Mouse (Mus musculus): ENCODE data around the gene Cse1l. TPM values are rescaled to one million over a fixed set of nuclear protein-coding genes. Genes with fewer than 3 reads are reported as not detected.

The Cse1l gene
- polyA plus RNA-seq, 1 experiment: 15.8 TPM

DNA sequence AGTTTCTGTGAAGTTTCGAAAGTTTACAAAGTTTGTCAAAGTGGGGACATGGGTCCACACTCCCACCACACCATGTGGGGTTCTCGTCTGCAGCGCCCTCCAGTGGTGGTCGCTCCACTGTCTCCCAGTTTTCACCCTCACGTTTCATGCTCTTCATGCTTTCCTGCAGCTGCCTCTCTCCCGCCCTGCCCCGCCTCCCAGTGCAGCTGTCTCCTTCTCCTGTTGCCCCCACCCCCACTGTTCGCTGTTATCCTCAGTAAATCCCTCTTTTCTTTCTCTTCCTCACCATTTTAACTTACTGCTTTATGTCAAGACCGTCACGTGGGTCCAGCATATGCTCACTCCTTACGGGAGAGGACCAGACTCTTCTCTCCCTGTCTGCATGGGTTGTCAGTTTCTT is 18.0 kb upstream of the Cse1l start:
- no peaks in the 10 kb centered on the region for H3K4me1 ChIP-seq (ENCODE audit: control insufficient read depth, insufficient read depth, low read length)
- 59% methylated on average over 11 of the region's 11 CpGs for WGBS
- H3K36me3 ChIP-seq (ENCODE audit: control insufficient read depth, insufficient read depth, low read length): peaks cover 3% of the 10 kb centered on the region
- DNase-seq: no peak
- no peaks in the 10 kb centered on the region for H3K27me3 ChIP-seq (replicated peaks; ENCODE audit: control insufficient read depth, insufficient read depth, low read length)
- H3K4me3 ChIP-seq (ENCODE audit: insufficient read depth, low read depth, low read length): no peak overlapping the region
- TF ChIP-seq POLR2A (IDR thresholded peaks at IDR 0.05; ENCODE audit: low read depth, low read length) (no peak), CTCF (conservative IDR thresholded peaks at IDR 0.05; ENCODE audit: insufficient read depth, insufficient read length, low read depth, low read length) (peak; percentile 47)
- no peak overlapping the region for H3K27ac ChIP-seq (ENCODE audit: insufficient read depth, low read depth, low read length)

- Histone ChIP-seq H3K27me3 (replicated peaks; ENCODE audit: control insufficient read depth, insufficient read depth, low read length) (no peaks in the 10 kb centered on the region), H3K4me1 (ENCODE audit: control insufficient read depth, insufficient read depth, low read length) (no peaks in the 10 kb centered on the region), H3K36me3 (ENCODE audit: control insufficient read depth, insufficient read depth, low read length) (no peaks in the 10 kb centered on the region; the same call in 1 of the 2 replicates), H3K4me3 (ENCODE audit: insufficient read depth, low read depth, low read length) (no peak overlapping the region), H3K27ac (ENCODE audit: insufficient read depth, low read depth, low read length) (no peak overlapping the region)
- TF ChIP-seq POLR2A (IDR thresholded peaks at IDR 0.05; ENCODE audit: low read depth, low read length) (no peak), CTCF (conservative IDR thresholded peaks at IDR 0.05; ENCODE audit: insufficient read depth, insufficient read length, low read depth, low read length) (no peak)
- DNase-seq: no peak
- 86% methylated on average over 9 of the region's 9 CpGs for WGBS
Observed at GRCm38 (mm10) chr2:166891366-166891880, 14.4 kb upstream of the Cse1l start.

DNA sequence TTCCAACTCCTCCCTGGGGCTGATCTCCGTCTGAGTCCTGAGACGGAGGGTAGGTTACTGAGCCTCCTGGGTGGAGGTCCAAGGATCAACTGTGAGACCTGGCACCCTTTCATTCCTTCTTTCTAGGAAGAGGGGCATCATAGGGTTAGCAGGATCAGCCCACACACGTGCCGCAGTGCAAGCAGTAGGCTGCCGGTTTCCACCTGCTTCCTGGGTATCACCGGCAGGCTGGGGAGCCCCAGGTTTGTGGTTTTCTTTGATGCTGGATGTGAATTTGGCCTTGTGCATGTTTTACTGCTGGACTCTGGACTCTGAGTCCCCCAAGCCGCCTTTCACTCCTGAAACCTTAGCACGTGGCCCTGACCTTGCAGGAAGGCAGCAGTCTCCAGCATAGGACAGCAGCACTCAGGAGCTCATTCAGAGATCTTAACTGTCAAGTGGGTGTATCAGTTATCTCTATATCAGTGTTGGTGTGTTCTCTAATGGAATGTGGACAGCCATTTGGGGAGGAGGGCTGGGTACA is 13.6 kb upstream of the Cse1l start:
- 66% methylated on average over 8 of the region's 8 CpGs for WGBS
- Histone ChIP-seq H3K27ac (ENCODE audit: insufficient read depth, low read depth, low read length) (no peak overlapping the region), H3K4me3 (ENCODE audit: insufficient read depth, low read depth, low read length) (no peak overlapping the region), H3K36me3 (ENCODE audit: control insufficient read depth, insufficient read depth, low read length) (no peaks in the 10 kb centered on the region; the same call in 1 of the 2 replicates), H3K4me1 (ENCODE audit: control insufficient read depth, insufficient read depth, low read length) (no peaks in the 10 kb centered on the region), H3K27me3 (replicated peaks; ENCODE audit: control insufficient read depth, insufficient read depth, low read length) (no peaks in the 10 kb centered on the region)
- DNase-seq: peak; percentile 28
- TF ChIP-seq POLR2A (IDR thresholded peaks at IDR 0.05; ENCODE audit: low read depth, low read length) (no peak), CTCF (conservative IDR thresholded peaks at IDR 0.05; ENCODE audit: insufficient read depth, insufficient read length, low read depth, low read length) (no peak)

GRCm38 (mm10) chr2:166893036-166893435 is 12.8 kb upstream of the Cse1l start:
- no peak overlapping the region for H3K4me3 ChIP-seq (ENCODE audit: insufficient read depth, low read depth, low read length)
- no peak for TF ChIP-seq CTCF (conservative IDR thresholded peaks at IDR 0.05; ENCODE audit: insufficient read depth, insufficient read length, low read depth, low read length)
- TF ChIP-seq POLR2A (IDR thresholded peaks at IDR 0.05; ENCODE audit: low read depth, low read length): no peak
- no peaks in the 10 kb centered on the region for H3K4me1 ChIP-seq (ENCODE audit: control insufficient read depth, insufficient read depth, low read length)
- 96% methylated on average over 5 of the region's 5 CpGs for WGBS
- H3K27me3 ChIP-seq (replicated peaks; ENCODE audit: control insufficient read depth, insufficient read depth, low read length): no peaks in the 10 kb centered on the region
- no peak for DNase-seq
- H3K27ac ChIP-seq (ENCODE audit: insufficient read depth, low read depth, low read length): no peak overlapping the region
- H3K36me3 ChIP-seq (ENCODE audit: control insufficient read depth, insufficient read depth, low read length): no peaks in the 10 kb centered on the region; the same call in 1 of the 2 replicates

DNA sequence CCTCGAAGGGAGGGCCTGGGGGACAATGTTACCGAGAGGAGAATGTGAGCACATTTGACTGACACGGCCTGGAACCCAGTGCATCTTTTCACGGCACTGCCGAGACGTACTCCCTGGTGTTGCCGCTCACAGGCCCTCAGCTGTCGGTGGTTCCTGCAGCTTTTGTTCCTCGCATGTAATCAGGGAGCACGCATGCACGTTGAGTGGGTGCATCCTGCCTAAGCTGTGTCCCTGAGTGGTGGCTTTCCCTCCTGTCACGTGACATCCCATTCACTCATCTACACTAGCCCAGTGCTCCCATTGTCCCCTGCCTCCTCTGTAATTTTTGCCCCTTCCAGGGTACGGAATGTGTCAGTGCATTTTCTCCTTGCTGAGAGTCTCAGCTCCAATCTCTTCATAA is 9.5 kb upstream of the Cse1l start:
- no peak for DNase-seq
- WGBS: 83% methylated on average over 13 of the region's 13 CpGs
- H3K4me1 ChIP-seq (ENCODE audit: control insufficient read depth, insufficient read depth, low read length): no peaks in the 10 kb centered on the region
- H3K4me3 ChIP-seq (ENCODE audit: insufficient read depth, low read depth, low read length): no peak overlapping the region
- no peak overlapping the region for H3K27ac ChIP-seq (ENCODE audit: insufficient read depth, low read depth, low read length)
- TF ChIP-seq POLR2A (IDR thresholded peaks at IDR 0.05; ENCODE audit: low read depth, low read length): no peak
- no peak for TF ChIP-seq CTCF (conservative IDR thresholded peaks at IDR 0.05; ENCODE audit: insufficient read depth, insufficient read length, low read depth, low read length)
- H3K36me3 ChIP-seq (ENCODE audit: control insufficient read depth, insufficient read depth, low read length): no peaks in the 10 kb centered on the region; the same call in 1 of the 2 replicates
- H3K27me3 ChIP-seq (replicated peaks; ENCODE audit: control insufficient read depth, insufficient read depth, low read length): no peaks in the 10 kb centered on the region

DNA sequence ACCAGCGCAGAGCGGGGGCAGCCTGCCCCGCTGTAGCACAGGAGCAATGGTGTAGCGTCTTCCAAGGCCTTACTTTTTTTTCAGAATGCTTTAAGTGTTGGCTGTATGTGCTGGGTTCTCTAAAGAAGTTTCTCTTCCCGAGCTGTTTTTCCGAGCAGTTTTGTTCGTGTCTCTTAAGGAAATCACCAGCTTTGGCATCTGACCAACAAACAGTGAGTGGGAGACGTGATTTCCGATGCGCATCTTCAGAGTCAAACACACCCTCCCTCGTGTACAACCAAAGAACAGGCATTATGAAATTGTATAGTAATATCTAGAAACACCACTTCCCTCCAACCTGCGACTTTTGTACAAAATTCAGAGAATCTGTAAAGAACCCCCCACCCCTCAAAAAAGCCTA is 8.9 kb upstream of the Cse1l start:
- Histone ChIP-seq H3K27ac (ENCODE audit: insufficient read depth, low read depth, low read length) (no peak overlapping the region), H3K27me3 (replicated peaks; ENCODE audit: control insufficient read depth, insufficient read depth, low read length) (no peaks in the 10 kb centered on the region), H3K4me3 (ENCODE audit: insufficient read depth, low read depth, low read length) (no peak overlapping the region), H3K36me3 (ENCODE audit: control insufficient read depth, insufficient read depth, low read length) (no peaks in the 10 kb centered on the region), H3K4me1 (ENCODE audit: control insufficient read depth, insufficient read depth, low read length) (no peaks in the 10 kb centered on the region)
- WGBS: 82% methylated on average over 12 of the region's 12 CpGs
- DNase-seq: no peak
- TF ChIP-seq CTCF (conservative IDR thresholded peaks at IDR 0.05; ENCODE audit: insufficient read depth, insufficient read length, low read depth, low read length) (no peak), POLR2A (IDR thresholded peaks at IDR 0.05; ENCODE audit: low read depth, low read length) (no peak)

DNA sequence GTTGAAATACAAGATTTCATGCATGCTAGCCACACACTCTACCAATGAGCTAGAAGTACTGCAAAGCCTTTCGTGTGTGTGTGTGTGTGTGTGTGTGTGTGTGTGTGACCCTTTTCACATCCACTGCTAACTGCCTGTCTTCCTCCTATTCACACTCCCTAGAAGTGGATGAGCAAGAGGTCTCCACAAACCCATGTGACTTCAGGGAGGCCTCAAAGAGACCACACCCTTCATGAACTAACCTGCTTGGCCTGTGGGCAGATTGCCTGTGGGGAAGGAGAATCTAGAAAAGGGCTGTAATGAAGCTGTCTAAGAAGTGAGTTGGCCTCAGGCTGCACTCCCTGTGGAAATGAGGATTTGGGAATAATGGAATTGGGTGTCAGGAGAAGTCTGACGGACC is 6.7 kb upstream of the Cse1l start:
- 88% methylated on average over 2 of the region's 2 CpGs for WGBS
- Histone ChIP-seq H3K4me3 (ENCODE audit: insufficient read depth, low read depth, low read length) (no peak overlapping the region), H3K36me3 (ENCODE audit: control insufficient read depth, insufficient read depth, low read length) (no peaks in the 10 kb centered on the region), H3K4me1 (ENCODE audit: control insufficient read depth, insufficient read depth, low read length) (no peaks in the 10 kb centered on the region), H3K27ac (ENCODE audit: insufficient read depth, low read depth, low read length) (no peak overlapping the region), H3K27me3 (replicated peaks; ENCODE audit: control insufficient read depth, insufficient read depth, low read length) (no peaks in the 10 kb centered on the region)
- TF ChIP-seq CTCF (conservative IDR thresholded peaks at IDR 0.05; ENCODE audit: insufficient read depth, insufficient read length, low read depth, low read length): no peak
- no peak for TF ChIP-seq POLR2A (IDR thresholded peaks at IDR 0.05; ENCODE audit: low read depth, low read length)
- DNase-seq: no peak
